Mouse (Mus musculus) liver, embryonic 14.5 days (tissue): ENCODE measurements around the gene Tmem273. TPM values are rescaled to one million over a fixed set of nuclear protein-coding genes. Genes with fewer than 3 reads are reported as not detected.

Experiments
- ATAC-seq: fragments of 200-750 bp; cut with Nextera tagmentation; 2 replicates; pipeline ENCODE4 v1.8.0; 2017; ENCODE audit warnings: moderate number of reproducible peaks, mild to moderate bottlenecking, moderate library complexity; ENCODE audit not compliant: insufficient read depth
- DNase-seq, 3 experiments: peaks; one replicate each; pipeline ENCODE4 v3.0.0-alpha.2; 2012 to 2013; ENCODE audit warnings: low read depth in 3 of 3, low spot score in 3 of 3
- H3K27ac ChIP-seq: fragments of 300-500 bp; sonication (generic); 2 replicates; pipeline ENCODE4 v1.5.1; 2014; ENCODE audit warnings: moderate library complexity, mild to moderate bottlenecking, control low read depth, inconsistent platforms
- H3K27me3 ChIP-seq: fragments of 300-500 bp; sonication (generic); 2 replicates; pipeline ENCODE4 v1.6.1; 2014; ENCODE audit warnings: mild to moderate bottlenecking, low read length, moderate library complexity; ENCODE audit not compliant: control insufficient read depth, insufficient read depth
- H3K36me3 ChIP-seq: fragments of 300-500 bp; sonication (generic); replicated peaks from 2 replicates; pipeline ENCODE4 v1.6.1; 2014; ENCODE audit warnings: low read depth; ENCODE audit not compliant: control insufficient read depth, insufficient read depth
- H3K4me1 ChIP-seq, 2 experiments: fragments of 200-500 bp in 1 of 2; fragments of 300-500 bp in 1 of 2; sonication (generic) in 1 of 2; replicated peaks; 2 replicates each; pipeline ENCODE4 v1.6.1; 2012 to 2014; ENCODE audit warnings: antibody characterized with exemption in 1 of 2, inconsistent platforms in 1 of 2, low read length in 1 of 2; ENCODE audit not compliant: control insufficient read depth in 2 of 2, insufficient read depth in 2 of 2
- H3K4me2 ChIP-seq: fragments of 300-500 bp; sonication (generic); 2 replicates; pipeline ENCODE4 v1.6.1; 2014; ENCODE audit warnings: low read depth, mild to moderate bottlenecking, control low read depth, moderate library complexity
- H3K4me3 ChIP-seq, 2 experiments: fragments of 200-500 bp in 1 of 2; fragments of 300-500 bp in 1 of 2; sonication (generic) in 1 of 2; 2 replicates each; pipeline ENCODE4 v1.5.1; 2012 to 2014; ENCODE audit warnings: low read depth in 2 of 2, low read length in 2 of 2, mild to moderate bottlenecking in 2 of 2, control low read depth in 1 of 2, inconsistent platforms in 1 of 2, moderate library complexity in 1 of 2; ENCODE audit not compliant: insufficient read depth in 1 of 2
- H3K9ac ChIP-seq: fragments of 300-500 bp; sonication (generic); replicated peaks from 2 replicates; pipeline ENCODE4 v1.6.1; 2014; ENCODE audit warnings: mild to moderate bottlenecking, control low read depth, moderate library complexity
- H3K9me3 ChIP-seq: fragments of 300-500 bp; sonication (generic); 2 replicates; pipeline ENCODE4 v1.6.1; 2016; ENCODE audit warnings: low read length, mixed read lengths; ENCODE audit not compliant: control insufficient read depth
- CTCF ChIP-seq: IDR thresholded peaks from 2 replicates; pipeline ENCODE4 v1.5.1; 2016; ENCODE audit warnings: antibody characterized with exemption, low read depth, control low read depth
- EP300 ChIP-seq: IDR thresholded peaks from 2 replicates; pipeline ENCODE4 v1.6.1; 2016; ENCODE audit warnings: antibody characterized with exemption, low read depth
- WGBS: fragments of 180-500 bp; shearing (Covaris S2); extraction: QIAGEN DNeasy Blood & Tissue Kit; methylation state at CpG from one replicate; pipeline ENCODE4 v1.1.7; 2014; ENCODE audit not compliant: insufficient replicate concordance; 5-methylcytosine and 5-hydroxymethylcytosine counted together
- polyA plus RNA-seq, 2 experiments: library from polyadenylated mRNA; depleted of rRNA in 1 of 2; stranded (reverse) in 1 of 2; unstranded in 1 of 2; fragments of >200 nt; fragmentation: Nextera tagmentation in 1 of 2; extraction: Ambion mirVana in 1 of 2; gene quantifications; 2 replicates each; pipeline versions ENCODE4 v1.2.1 to v1.2.3; 2012 to 2014

The Tmem273 gene
- polyA plus RNA-seq, 2 experiments = 1.4 to 1.5 TPM

DNA sequence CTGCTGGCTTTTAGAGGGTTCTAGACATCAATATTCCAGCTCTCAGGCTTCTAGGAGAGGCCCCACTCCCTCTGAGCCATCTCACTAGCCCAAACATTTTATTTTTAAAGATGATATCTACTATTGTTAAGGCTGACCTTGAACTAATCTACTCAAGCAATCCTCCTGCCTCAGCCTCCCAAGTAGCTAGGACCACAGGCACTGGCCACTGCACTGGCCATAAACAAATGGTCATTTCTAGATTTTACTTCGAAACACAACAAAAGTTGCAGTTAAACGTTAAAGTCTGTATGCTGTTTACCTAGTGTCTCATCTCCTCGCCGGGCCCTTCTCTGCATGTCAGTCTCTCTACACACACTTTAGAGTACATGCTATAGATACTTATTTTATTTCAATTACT is 68.3 kb downstream of the Tmem273 start:
- TF ChIP-seq EP300 = no peak
- no peak for TF ChIP-seq CTCF
- Histone ChIP-seq H3K27me3 (peaks cover 18% of the 10 kb centered on the region), H3K4me1 (0 out of 4 replicates have a peak, but pooled peaks cover 0 to 2% of the 10 kb centered on the region in 2 experiments), H3K9ac (no peak overlapping the region), H3K9me3 (no peaks in the 10 kb centered on the region), H3K4me2 (no peak overlapping the region), H3K27ac (no peak overlapping the region), H3K4me3 (no peak overlapping the region), H3K36me3 (no peaks in the 10 kb centered on the region)
- DNase-seq (no peak), ATAC-seq (no peak)
- WGBS = 75% methylated on average over 4 of the region's 4 CpGs

DNA sequence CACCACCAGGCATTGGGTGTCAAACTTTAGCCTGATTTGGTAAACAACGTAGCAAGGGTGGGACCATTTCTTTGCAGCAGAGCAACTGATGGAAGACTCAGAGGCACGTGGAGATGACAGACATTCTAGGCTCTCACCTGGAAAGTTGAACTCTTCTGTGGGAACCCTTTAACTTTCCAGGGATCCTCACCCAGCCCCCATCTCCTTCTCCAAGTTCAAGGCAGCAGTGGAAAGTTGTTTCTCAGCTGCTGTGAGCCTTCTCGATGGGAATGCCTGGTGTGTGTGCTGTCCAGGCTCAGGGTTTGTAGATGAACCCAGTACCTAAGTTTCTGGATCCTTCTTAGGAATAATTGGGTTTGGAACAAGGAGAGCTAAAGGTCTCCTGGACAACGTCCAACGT is 70.5 kb downstream of the Tmem273 start:
- peak overlapping the region; percentile 27 for H3K4me2 ChIP-seq
- 34% methylated on average over 5 of the region's 5 CpGs for WGBS
- H3K9me3 ChIP-seq = no peaks in the 10 kb centered on the region
- H3K27ac ChIP-seq = no peak overlapping the region
- no peak for TF ChIP-seq EP300
- no peaks in the 10 kb centered on the region for H3K36me3 ChIP-seq
- H3K27me3 ChIP-seq = peaks cover 18% of the 10 kb centered on the region
- ATAC-seq (no peak), DNase-seq (no peak)
- H3K4me1 ChIP-seq = peaks cover 0 to 11% of the 10 kb centered on the region in 2 experiments; a peak in 2 of 4 replicates
- no peak overlapping the region for H3K4me3 ChIP-seq
- no peak overlapping the region for H3K9ac ChIP-seq

DNA sequence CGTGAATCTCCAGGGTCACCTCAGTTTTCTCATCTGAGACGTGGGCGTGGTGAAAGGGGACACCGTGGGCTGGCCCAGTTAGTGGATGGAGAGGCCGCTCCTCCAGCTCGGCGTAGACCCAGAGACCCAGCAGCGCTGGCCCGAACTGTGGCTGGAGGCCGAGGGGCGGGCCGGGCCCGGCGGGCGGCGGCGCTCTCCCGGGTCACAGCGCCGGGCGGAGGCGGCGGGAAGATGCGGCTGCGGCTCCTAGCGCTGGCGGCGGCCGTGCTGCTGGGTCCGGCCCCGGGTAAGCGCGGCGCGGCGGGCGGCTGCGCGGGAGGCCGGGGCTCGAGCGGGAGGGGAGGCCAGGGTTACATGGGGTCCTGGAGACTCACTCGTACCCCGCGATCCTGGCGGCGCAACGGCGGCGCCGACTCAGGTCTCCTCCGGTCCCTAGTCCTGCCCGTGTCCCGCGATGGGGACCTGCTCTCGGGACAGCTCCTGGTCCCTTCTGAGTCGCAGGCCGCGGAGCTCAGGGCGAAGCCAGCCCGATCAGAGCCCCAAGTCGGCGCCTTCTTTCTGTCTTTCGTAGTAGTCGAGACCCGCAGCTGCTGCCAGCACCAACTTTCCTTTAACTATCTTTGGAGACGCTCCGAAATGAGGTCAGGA is 71.0 kb downstream of the Tmem273 start, which contains the start of gene Vstm4:
Gene Vstm4 (plus strand): TSS at position 76 of the 648 bp plus-strand sequence.
- DNase-seq (no peak), ATAC-seq (no peak)
- Histone ChIP-seq H3K9ac (no peak within 1 kb of the TSS), H3K4me1 (peaks cover 0 to 11% of the 10 kb centered on the region in 2 experiments; a peak in 2 of 4 replicates), H3K9me3 (no peaks in the 10 kb centered on the region), H3K27ac (no peak within 1 kb of the TSS), H3K27me3 (peaks cover 18% of the 10 kb centered on the region), H3K36me3 (no peaks in the 10 kb centered on the region), H3K4me3 (peak within 1 kb of the TSS; percentile 21 to 28), H3K4me2 (peak within 1 kb of the TSS; percentile 27)
- no peak for TF ChIP-seq EP300
- TF ChIP-seq CTCF = no peak
- WGBS = under 1% methylated on average over 68 of the region's 68 CpGs

DNA sequence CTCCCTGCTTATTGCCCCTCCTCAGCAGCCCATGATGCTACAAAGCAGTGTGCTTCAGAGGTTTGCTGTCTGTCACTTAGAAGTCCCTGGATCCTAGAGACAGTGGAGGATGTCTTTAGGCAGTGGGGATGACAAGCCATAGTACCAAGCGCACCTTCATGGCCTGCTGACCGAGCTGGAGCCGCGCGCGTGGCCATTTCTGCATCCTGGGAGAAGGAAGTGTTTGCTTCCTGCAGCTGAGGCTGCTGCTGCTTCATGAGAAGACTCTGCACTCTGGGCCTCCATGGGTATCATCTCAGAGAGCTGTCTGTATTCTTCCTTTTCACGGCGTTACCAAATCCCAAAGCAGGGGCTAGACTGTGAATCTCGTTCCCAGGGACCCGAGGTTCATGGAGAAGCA is 72.6 kb downstream of the Tmem273 start:
- 70% methylated on average over 10 of the region's 10 CpGs for WGBS
- ATAC-seq = no peak

DNA sequence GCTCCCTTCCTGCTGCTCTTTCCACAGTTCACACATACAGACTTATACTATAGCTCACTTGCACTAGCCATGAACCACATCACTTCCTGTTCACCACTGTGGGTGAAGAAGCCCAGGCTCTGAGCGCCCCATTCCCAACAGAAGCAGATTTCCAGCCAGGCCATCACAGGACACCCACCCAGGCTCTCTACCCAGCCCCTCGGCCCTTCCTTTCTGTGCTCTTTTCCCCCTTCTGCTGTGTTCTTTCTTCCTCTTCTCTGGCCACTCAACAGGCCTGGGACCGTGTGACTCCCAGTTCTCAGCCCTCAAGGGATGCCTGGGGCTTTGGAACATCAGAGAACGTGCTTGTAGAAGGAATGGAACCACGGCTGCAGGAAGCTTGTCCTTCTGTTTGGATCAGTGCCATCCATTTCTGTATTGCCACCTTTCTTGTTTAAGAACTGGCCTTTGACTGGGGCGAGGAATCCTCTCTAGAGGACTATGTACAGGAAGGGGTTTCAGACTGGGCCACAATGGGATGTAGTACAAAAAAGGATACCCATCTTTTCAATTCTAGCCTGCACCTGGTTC is 73.3 kb downstream of the Tmem273 start:
- H3K9ac ChIP-seq = no peak overlapping the region
- H3K9me3 ChIP-seq = no peaks in the 10 kb centered on the region
- no peak overlapping the region for H3K27ac ChIP-seq
- no peaks in the 10 kb centered on the region for H3K36me3 ChIP-seq
- peaks cover 0 to 11% of the 10 kb centered on the region in 2 experiments; a peak in 2 of 4 replicates for H3K4me1 ChIP-seq
- DNase-seq (no peak), ATAC-seq (no peak)
- peaks cover 18% of the 10 kb centered on the region for H3K27me3 ChIP-seq
- H3K4me3 ChIP-seq = no peak overlapping the region
- TF ChIP-seq EP300 = no peak
- no peak for TF ChIP-seq CTCF
- WGBS = 48% methylated on average over 6 of the region's 6 CpGs
- no peak overlapping the region for H3K4me2 ChIP-seq

More for the DNA sequence above, 72.6 kb downstream of the Tmem273 start:
- H3K4me2 ChIP-seq = no peak overlapping the region
- H3K27me3 ChIP-seq = peaks cover 18% of the 10 kb centered on the region
- H3K9me3 ChIP-seq = no peaks in the 10 kb centered on the region
- no peak overlapping the region for H3K4me3 ChIP-seq
- TF ChIP-seq EP300 = no peak
- TF ChIP-seq CTCF = no peak
- no peak overlapping the region for H3K27ac ChIP-seq
- peaks cover 0 to 11% of the 10 kb centered on the region in 2 experiments; a peak in 2 of 4 replicates for H3K4me1 ChIP-seq
- no peak for DNase-seq
- no peaks in the 10 kb centered on the region for H3K36me3 ChIP-seq
- H3K9ac ChIP-seq = no peak overlapping the region
